Mouse (Mus musculus) retina, adult 2 months (tissue): ENCODE measurements at regions not wholly inside any gene's neighbourhood (a gene's known extent, or its start where the extent isn't known, plus 50 kb on each side); places are given as distances from the start of the nearest gene placed in this dataset.

ENCODE experiments used
- DNase-seq: peaks from one replicate; pipeline ENCODE4 v3.0.0-alpha.2; 2012; ENCODE audit warnings: low read depth, low spot score

DNA sequence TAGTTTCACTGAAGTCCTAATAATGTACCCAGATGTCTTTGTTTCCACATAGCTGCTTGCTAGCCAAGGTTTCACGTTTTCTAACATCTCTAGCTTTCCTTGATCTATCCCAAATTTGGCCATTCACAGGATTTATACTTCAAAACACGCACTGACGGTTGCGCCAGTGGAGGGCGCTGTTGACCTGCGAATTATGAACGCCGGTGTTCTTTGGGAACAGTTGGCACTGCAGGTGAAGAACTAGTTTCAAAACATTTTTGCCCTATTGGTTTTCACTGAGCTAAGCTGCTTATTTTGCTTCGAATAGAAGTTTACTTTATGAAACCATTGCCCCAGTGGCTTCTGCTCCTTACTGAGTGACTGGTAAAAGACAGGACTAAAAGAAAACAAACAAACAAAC, 76.7 kb upstream of the Slitrk3 start:
- DNase-seq, result peak; percentile 4

GRCm38 (mm10) chr3:73125143-73125542, 67.5 kb upstream of the Slitrk3 start:
- DNase-seq, result no peak

DNA sequence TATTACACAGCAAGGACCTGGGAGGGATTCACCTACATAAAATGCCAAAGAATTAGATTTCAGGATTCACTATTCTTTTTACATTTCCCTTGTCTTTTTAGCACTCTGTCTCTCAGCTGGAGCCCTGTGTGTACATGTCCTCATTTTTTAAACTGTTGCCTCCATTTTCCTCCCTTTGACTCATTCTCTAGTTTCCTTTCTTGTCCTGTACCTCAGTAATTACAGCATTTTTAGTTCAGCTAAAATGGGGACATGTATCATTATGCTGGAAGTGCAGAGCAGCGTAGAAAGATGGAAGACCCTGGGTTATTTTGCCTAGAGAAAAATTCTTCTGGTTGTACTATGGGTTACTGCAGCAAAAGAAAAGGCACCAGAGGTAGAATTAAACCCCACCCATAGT, 51.5 kb upstream of the Slitrk3 start:
- DNase-seq, result no peak
